Mouse (Mus musculus): ENCODE data around the gene Nudt9.

Nudt9 gene

GRCm38 (mm10) chr5:104074388-104074787 lies 28.3 kb downstream of the Nudt9 start:
- peak; percentile 55 to 82 for DNase-seq (ENCODE audit: inconsistent age in 2 of 2, low spot score in 1 of 2)

DNA sequence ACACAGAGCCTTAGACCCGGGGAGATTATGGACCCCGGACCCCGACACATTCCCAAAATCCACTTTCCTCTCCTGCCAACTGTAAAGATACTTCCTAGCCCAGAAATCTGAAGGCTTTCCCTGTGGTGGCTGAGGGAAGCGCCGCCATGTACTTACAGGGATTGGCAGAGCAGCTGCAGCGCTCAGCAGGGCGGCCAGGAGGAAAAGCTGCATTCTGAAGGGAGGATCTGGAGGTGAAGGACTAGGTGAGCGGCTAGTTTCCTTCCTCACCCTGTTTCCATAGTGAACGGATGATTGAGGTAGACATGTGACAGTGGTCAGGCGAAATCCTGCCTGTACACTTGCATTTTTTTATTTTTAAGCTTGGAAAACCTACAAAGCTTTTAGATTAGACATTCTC lies 30.3 kb downstream of the Nudt9 start:
- DNase-seq (ENCODE audit: inconsistent age in 2 of 2, low spot score in 1 of 2), result no peak

DNA sequence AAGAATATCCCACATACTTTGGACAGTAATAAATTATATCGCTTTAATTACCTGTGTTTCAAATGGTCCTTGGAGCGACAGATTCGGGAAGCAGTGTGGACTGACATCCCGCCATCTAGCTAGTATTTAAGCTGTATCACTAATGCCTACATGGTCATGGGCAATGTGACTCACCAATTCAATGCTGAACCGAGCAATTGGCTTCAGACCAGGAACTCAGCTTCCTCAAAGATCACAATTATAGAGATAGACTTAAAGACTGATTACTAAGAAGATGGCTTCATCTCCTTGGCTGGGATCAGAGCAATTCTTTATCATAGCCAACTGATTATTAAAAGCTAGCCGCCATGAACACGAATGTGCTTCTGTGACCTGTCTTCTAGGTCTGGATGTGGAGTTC lies 31.4 kb downstream of the Nudt9 start, which contains the start of gene Gm17660:
Gene Gm17660 (minus strand): TSS at position 101 of the 400 bp plus-strand sequence.
- no peak for DNase-seq (ENCODE audit: inconsistent age in 2 of 2, low spot score in 1 of 2)

- no peak for DNase-seq (ENCODE audit: inconsistent age in 2 of 2, low spot score in 1 of 2)
Measured at GRCm38 (mm10) chr5:104080736-104081135, 34.6 kb downstream of the Nudt9 start.

GRCm38 (mm10) chr5:104085366-104085765 lies 39.3 kb downstream of the Nudt9 start:
- no peak for DNase-seq (ENCODE audit: inconsistent age in 2 of 2, low spot score in 1 of 2)

GRCm38 (mm10) chr5:104089751-104090150 lies 43.6 kb downstream of the Nudt9 start:
- DNase-seq (ENCODE audit: inconsistent age in 2 of 2, low spot score in 1 of 2), result no peak

- no peak for DNase-seq (ENCODE audit: inconsistent age in 2 of 2, low spot score in 1 of 2)
Measured at GRCm38 (mm10) chr5:104095416-104096077, 49.4 kb downstream of the Nudt9 start.

- peak in 1 of 2 experiments; percentile 30 for DNase-seq (ENCODE audit: inconsistent age in 2 of 2, low spot score in 1 of 2)
Measured at GRCm38 (mm10) chr5:104096078-104096938, 50.2 kb downstream of the Nudt9 start.

- no peak for DNase-seq (ENCODE audit: inconsistent age in 2 of 2, low spot score in 1 of 2)
Measured at GRCm38 (mm10) chr5:104101678-104102531, 55.8 kb downstream of the Nudt9 start.

GRCm38 (mm10) chr5:104103171-104103570 lies 57.1 kb downstream of the Nudt9 start:
- DNase-seq (ENCODE audit: inconsistent age in 2 of 2, low spot score in 1 of 2), result peak in 1 of 2 experiments; percentile 29

GRCm38 (mm10) chr5:104104111-104104510 lies 58.0 kb downstream of the Nudt9 start:
- DNase-seq (ENCODE audit: inconsistent age in 2 of 2, low spot score in 1 of 2), result no peak

DNA sequence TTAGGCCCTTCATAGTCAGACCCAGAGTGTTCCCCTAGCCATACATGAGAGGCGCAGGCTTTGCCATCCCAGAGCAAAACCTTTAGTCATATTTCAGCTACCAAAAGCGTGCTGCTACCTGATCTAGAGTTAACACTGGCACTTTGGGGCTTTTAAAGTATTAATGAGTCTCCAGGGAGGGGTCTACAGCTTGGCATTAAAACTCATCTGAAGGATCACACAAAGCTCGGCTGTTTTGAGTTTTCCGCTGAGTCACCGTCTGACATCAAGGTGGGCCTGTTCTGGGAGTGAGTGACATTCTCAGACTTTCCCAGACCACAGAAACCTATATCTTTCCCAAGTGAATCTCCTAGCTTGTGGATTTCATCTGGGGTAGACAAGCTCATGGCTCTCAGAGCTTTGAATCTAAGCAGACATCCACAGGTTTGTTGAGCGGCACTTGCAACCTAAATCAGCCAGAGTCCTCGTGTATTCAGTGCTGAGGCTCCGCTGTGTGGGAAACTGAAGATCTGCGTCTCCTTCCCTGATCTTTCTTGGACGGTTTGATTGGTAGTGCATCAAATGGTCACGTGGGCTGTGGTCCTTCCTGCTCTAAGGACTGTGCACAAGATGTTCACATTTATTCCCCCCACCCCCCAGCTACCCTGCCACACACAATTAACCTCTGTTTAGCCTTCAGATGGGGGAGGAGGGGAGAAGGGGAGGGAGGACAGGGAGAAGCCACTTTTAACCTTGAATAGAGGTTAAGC lies 62.2 kb downstream of the Nudt9 start:
- DNase-seq (ENCODE audit: inconsistent age in 2 of 2, low spot score in 1 of 2), result peak in 1 of 2 experiments; percentile 35

GRCm38 (mm10) chr5:104108879-104109369 lies 62.8 kb downstream of the Nudt9 start:
- DNase-seq (ENCODE audit: inconsistent age in 2 of 2, low spot score in 1 of 2), result peak; percentile 40 to 72

GRCm38 (mm10) chr5:104109516-104109915 lies 63.4 kb downstream of the Nudt9 start:
- DNase-seq (ENCODE audit: inconsistent age in 2 of 2, low spot score in 1 of 2), result peak; percentile 54 to 77

DNA sequence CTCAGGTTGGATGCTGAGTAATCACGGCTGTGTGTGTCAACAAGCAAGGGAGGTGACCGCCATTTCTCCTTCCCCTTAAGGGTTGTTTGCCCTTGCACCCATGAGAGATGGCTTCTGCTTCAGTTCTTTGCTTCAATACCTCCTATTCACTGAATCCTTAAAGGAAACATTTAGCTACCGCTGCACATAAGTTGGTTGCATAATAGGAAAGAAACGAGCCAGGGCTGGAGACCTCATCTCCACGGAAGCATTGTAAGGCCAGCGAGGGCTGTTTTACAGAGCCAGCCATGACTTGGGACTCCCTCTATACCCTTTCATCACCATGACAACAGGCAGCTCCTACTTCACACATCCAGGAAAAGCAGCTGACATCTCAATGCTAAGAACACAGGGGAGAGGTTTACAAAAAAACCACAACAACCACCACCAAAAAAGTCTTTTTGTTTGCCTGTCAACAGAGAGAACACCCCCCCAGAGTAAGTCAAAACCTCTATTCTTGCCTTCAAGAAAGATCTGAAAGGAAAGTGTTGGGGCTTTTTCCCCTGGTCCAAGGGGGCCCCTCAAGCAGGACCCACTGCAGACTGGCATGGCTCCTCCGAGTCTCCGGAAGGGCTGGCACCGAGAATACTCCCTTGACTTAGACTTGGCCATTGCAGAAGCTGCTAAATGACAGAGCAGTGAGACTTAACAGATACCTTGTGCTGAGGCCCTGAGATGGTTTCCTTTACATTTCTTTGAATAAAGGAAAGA lies 64.2 kb downstream of the Nudt9 start:
- DNase-seq (ENCODE audit: inconsistent age in 2 of 2, low spot score in 1 of 2), result peak in 1 of 2 experiments; percentile 35

- no peak for DNase-seq (ENCODE audit: inconsistent age in 2 of 2, low spot score in 1 of 2)
Measured at GRCm38 (mm10) chr5:104112016-104112415, 65.9 kb downstream of the Nudt9 start.

GRCm38 (mm10) chr5:104112511-104112910 lies 66.4 kb downstream of the Nudt9 start:
- no peak for DNase-seq (ENCODE audit: inconsistent age in 2 of 2, low spot score in 1 of 2)

- DNase-seq (ENCODE audit: inconsistent age in 2 of 2, low spot score in 1 of 2), result peak in 1 of 2 experiments; percentile 58
Measured at GRCm38 (mm10) chr5:104113491-104114172, 67.5 kb downstream of the Nudt9 start, which contains the start of gene Sparcl1. Sparcl1 (minus strand) TSS chr5:104113733.

Measured in adrenal gland, adult (tissue).